Mouse (Mus musculus): Measurements from ENCODE around the gene Gm10570. TPM values are rescaled to one million over a fixed set of nuclear protein-coding genes. Genes with fewer than 3 reads are reported as not detected.

The Gm10570 gene
- polyA plus RNA-seq (2015; fragmentation: Nextera tagmentation; extraction: Ambion mirVana), result 1.0 and 2.2 TPM in 2 replicates

GRCm38 (mm10) chr4:130308231-130309081, at the start of gene Gm10570, which contains the start of gene Fabp3:
TSS of gene Gm10570 (minus strand) at chr4:130308674.
TSS of gene Fabp3 (plus strand) at chr4:130308595.

GRCm38 (mm10) chr4:130279105-130279504, 29.4 kb downstream of the Gm10570 start, which contains the start of gene Serinc2:
TSS of gene Serinc2 (minus strand) at chr4:130279205.

Other genes with a start within 250 kb of the Gm10570 start
- 43.5 and 49.8 TPM in 2 replicates for gene Pef1, start 206.1 kb downstream of the Gm10570 start, polyA plus RNA-seq (2015; fragmentation: Nextera tagmentation; extraction: Ambion mirVana)
- gene Hcrtr1, start 169.3 kb downstream of the Gm10570 start, polyA plus RNA-seq (2015; fragmentation: Nextera tagmentation; extraction: Ambion mirVana), result 0.10 TPM in 1 of 2 replicates, not detected in the other
- gene Tinagl1, start 133.6 kb downstream of the Gm10570 start, polyA plus RNA-seq (2015; fragmentation: Nextera tagmentation; extraction: Ambion mirVana), result 35.7 and 47.8 TPM in 2 replicates
- gene Gm853, start 86.3 kb downstream of the Gm10570 start, polyA plus RNA-seq (2015; fragmentation: Nextera tagmentation; extraction: Ambion mirVana), result not detected in 2 replicates
- gene Serinc2, start 29.5 kb downstream of the Gm10570 start, polyA plus RNA-seq (2015; fragmentation: Nextera tagmentation; extraction: Ambion mirVana), result 81.0 and 86.8 TPM in 2 replicates
- gene Fabp3, start 79 bp downstream of the Gm10570 start, polyA plus RNA-seq (2015; fragmentation: Nextera tagmentation; extraction: Ambion mirVana), result 1,035 and 1,171 TPM in 2 replicates
- gene Zcchc17, start 51.3 kb upstream of the Gm10570 start, polyA plus RNA-seq (2015; fragmentation: Nextera tagmentation; extraction: Ambion mirVana), result 47.0 and 51.9 TPM in 2 replicates
- gene Snrnp40, start 51.5 kb upstream of the Gm10570 start, polyA plus RNA-seq (2015; fragmentation: Nextera tagmentation; extraction: Ambion mirVana), result 45.9 and 48.8 TPM in 2 replicates